Mouse (Mus musculus) urinary bladder, postnatal 36 days (tissue): ENCODE data around the gene Apol7c.
A peak's percentile ranks its signal among the peaks of the same experiment; 100 is the strongest.
"Not testable (repeated sequence)": the region's sequence is repeated elsewhere in the genome, so short reads cannot be mapped to it uniquely, and the experiment has no call there.

Source experiments
- DNase-seq, 2 experiments: peaks; one replicate each; pipeline ENCODE4 v3.0.0; 2022; ENCODE audit warnings: low spot score in 2 of 2, mixed read lengths in 1 of 2

Gene Apol7c

DNA sequence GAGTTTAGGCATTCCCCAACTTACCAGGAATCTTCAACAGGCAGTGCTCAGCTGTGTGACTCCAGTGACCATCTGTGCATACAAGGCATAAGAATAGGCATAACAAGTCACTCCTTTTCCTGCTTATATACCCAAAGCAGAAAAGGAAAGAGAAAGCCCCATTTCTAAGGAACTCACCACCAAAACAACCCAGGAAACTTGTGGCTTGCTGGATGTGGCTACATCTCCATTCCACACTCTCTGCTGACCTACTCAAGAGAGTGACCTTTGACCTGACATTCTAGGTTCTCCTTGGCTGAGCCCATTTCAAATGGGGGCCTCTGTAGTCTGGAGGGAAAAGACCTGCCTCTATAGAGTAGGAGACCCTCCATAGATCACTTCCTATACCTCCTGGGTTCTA is at the start of gene Apol7c:
TSS of gene Apol7c (minus strand) at position 101 of the 400 bp plus-strand sequence.
- no peak for DNase-seq

DNA sequence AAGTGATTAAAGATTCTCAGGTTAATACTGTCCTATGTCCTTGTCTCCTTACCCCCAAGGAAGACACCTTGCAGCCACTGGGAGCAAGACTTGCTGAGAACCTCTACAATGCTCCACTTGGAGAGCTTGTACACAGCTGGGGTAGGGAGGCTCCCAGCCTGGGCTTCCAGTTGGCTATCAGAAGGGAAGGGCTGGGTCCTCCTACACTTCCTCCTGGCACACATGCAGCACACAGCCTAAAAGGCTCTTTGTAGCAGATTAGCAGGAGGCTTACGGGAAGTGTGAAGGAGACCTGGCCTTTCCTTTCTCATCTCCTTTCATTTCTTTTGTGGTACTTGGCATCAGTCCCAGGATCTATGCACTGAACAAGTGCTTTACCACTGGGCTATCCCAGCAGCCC is 48.6 kb upstream of the Apol7c start:
- DNase-seq, result peak in 1 of 2 experiments; percentile 24

DNA sequence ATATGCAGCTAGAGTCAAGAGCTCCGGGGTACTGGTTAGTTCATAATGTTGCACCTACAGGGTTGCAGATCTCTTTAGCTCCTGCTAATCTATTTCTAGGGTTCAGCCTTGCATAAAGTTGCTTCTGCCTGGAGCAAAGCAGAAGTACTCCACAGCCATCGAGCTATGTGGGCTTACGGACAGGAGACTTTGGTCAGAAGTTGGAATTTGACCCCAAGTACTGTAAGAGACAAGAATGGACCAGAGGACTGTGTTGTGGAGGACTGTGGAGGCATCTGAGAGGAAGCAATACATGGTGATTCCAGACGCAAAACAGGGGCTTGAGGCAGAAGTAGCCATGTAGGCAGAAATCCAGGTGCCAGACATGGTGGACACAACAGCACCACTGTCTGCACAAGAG is 46.2 kb upstream of the Apol7c start:
- DNase-seq, result no peak

DNA sequence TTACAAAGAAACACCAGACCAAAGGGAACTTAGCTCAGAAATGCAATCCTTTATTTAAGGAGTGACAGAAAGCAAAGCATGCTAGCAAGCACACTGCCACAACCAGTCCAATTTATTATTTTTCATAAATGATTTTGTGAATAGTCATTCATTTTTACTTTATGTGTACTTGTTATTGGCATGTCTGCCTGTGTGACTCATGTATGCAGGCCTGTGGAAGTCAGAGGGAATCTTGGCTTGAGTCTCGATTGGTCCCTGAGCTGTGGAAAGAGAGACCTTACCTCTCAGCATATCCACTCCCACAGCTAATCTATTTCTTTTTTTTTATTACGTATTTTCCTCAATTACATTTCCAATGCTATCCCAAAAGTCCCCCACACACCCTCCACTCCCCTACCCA is 45.7 kb upstream of the Apol7c start:
- no peak for DNase-seq

DNA sequence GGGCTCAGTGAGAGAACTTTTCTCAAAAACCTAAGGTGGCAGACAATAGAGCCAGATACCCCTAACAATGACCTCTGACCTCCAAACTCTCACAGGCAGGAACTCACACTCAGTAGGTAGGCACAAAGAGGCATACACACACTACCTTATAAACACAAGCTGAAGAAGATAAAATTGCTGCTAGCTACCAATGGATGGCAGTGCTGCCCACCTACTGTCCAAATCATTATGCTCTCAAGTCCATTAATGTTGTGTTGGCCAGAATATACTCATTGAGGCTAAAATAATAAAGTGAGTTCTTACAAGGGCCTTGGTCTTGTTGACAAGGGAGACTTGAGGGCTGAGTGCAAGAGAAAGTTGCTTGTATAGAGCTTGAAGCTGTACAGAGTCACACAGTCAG is 30.1 kb upstream of the Apol7c start:
- no peak for DNase-seq

DNA sequence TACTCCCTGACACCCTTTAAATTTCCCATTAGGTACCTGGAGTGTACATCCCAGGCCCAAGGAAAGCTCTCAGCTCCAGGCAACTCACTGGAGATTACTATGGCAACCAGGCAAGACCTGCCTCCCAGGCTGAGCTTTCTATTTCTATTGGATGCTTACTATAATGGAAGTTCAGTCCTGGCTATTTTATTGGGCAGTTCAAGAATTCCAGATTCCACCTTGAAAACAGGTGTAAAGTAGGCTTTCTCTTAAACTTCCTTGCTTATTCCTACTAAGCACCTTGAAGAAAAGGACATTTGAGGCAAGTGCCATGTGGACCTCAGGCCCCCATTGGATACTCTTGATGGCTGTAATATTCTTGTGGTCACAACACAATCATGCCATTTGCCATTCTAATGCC is 28.7 kb upstream of the Apol7c start, which contains the start of gene 1700025B11Rik:
TSS of gene 1700025B11Rik (minus strand) at position 101 of the 400 bp plus-strand sequence.
- no peak for DNase-seq

DNA sequence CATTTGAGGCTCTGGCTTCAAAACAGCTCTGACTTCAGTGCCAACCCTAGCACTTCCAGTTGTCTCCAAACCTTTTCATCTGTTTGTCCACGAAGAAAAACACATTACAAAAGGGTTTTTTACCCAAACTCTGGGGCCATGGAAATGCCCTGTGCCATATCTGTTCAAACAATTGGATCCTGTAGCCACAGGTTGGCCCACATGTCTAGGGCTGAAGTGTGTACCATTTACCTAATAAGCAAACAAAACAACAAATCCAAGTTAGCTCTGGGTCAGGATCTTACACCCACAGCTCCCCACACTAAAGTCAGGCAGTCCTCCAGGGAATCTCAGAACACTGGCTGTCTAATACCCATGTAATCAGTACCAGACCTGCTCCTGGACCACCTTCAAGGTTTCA is 6.1 kb upstream of the Apol7c start:
- not testable (repeated sequence) for DNase-seq

DNA sequence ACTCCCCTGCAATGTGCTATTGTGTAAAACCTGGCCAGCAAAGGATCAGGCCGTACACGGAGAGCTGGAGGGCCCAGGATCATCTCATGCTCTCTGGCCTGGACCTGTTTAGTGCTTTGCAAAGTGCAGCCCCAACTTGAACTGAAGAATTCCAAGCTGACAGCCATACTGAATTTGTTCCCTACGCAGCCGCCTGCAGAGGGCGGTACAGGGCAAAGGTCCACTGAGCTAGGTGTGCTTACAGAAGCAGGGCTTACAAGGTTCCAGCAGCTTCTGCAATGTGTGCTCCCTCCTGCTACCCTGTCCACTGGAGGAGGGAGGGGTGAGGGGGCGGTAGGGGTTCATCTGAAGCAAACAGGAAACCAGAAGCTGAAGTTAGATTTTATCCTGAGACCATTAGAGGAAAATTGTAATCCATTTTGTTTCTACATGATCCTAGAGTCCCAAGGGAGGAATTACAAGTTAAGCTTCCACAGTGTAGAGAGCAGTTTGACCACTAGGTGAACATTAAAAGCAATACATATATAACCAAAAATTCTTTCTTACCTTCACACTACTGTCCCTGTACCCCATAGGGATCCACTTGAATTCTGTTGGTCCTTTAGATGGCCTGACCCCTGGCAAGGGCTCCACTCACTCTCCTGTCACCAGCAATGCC is 9.8 kb downstream of the Apol7c start:
- DNase-seq, result peak; percentile 41 to 51

DNA sequence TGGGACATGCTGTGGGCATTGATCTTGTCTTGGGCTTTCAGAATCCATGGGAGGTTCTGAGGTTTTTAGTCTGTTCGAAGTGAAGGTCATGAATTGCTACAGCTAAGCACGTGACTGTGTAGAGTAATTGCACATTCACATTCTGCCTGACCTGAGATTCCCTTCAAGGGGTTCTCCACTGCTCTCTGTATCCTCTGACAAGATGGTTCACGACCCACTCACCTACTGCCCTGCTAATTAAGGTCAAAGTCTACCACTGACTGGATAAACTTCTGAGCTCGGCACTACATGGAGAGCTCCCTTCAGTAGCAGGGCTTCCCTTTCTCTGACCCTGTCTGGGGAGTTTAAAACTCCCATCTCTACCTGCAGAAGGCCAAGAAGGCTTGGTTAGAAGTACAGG is 12.5 kb downstream of the Apol7c start:
- DNase-seq, result not testable (repeated sequence)

DNA sequence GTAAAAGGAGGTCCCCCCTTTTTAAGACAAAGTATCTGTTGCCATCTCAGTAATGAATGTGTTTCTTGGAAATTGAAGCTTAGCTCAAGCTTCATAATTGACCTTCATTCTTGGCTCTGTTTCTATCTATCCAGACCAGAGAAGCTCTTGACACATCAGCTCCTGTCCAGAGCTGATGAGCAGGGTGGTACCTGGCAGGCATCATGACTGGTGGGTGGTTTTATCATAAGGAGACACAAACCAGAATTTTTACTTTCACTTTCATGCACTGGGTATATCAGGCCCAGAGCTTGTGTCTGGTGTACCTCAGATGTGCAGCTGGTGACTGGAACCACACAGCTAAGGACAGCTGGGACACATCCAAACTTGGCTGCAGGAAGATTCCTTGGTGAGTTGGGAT is 25.1 kb downstream of the Apol7c start, which contains the start of gene Apol11a:
TSS of gene Apol11a (plus strand) at position 306 of the 400 bp plus-strand sequence.
- DNase-seq, result not testable (repeated sequence)

DNA sequence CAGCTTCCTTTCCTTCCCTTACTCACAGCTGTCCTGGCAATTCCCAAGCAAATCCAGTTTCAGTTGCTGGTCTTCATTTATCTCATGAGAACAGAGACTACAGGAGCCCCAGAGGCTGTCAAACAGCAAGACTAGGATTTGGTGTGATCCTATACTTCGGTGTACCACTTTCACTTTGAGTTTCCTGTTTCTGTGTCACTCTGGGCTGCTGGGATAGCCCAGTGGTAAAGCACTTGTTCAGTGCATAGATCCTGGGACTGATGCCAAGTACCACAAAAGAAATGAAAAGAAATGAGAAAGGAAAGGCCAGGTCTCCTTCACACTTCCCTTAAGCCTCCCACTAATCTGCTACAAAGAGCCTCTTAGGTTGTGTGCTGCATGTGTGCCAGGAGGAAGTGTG is 38.4 kb downstream of the Apol7c start:
- DNase-seq, result not testable (repeated sequence)

DNA sequence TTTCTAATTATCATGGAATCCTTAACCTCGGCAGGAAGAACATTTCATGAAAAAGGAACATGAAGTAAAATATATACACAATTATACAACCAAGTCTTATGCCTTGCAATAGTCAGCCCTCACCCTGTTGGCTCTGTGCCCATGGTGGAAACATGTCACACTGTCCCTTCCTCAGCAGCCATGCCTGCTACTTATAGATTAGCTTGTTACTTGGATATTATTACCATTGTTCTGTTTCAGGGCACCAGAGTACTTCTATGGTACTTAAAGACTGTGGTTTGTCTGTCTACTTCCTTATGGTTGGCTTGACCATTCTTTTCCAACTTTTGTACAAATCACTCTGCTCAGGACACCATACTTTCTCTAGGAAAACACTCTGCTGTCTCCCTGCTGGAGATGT is 39.9 kb downstream of the Apol7c start:
- DNase-seq, result not testable (repeated sequence)

DNA sequence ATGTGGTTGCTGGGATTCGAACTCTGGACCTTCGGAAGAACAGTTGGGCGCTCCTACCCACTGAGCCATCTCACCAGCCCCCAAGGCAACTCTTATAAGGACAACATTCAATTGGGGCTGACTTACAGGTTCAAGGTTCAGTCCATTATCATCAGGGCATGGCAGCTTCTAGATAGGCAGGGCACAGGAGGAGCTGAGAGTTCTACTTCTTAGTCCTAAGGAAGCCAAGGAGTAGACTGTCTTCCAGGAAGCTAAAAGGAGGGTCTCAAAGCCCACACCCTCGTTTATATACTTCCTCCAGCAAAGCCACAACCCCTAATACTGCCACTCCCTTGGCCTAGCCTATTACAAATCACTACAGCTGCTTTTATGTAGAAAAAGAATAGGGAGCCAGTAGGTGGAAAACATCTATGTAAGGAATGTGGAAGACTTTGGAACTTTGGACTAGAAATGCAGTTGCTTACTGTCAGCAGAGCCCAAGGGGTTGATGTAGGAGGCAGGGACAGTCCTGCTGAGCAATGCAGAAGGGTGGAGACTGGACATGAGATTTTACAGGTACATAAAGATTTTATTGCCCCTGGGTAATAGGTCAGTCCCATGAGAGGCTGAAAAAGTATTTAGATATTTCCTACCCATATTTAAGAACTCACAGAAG is 50.8 kb downstream of the Apol7c start:
- DNase-seq, result no peak

DNA sequence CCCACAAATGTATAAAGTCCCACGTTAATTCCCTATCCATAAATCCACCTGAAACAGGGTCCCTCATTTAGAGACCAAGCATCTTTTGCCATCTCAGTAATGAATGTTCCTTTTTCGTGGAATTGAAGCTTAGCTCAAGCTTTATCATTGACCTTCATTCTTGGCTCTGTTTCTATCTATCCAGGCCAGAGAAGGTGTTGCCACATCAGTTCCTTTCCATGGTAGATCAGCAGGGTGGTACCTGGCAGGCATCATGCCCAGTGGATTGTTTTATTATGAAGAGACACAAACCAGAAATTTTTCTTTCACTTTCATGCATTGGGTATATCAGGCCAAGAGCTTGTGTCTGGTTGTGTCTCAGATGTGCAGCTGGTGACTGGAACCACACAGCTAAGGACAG is 56.4 kb downstream of the Apol7c start, which contains the start of gene Apol10a:
TSS of gene Apol10a (plus strand) at position 355 of the 400 bp plus-strand sequence.
- not testable (repeated sequence) for DNase-seq
